Mouse (Mus musculus) lung, adult 2 months (tissue): ENCODE results near the gene Parp14.

Experiments
- CTCF ChIP-seq: fragments of 200-500 bp; IDR thresholded peaks from 2 replicates; pipeline ENCODE4 v1.5.1; 2011; ENCODE audit warnings: mild to moderate bottlenecking, low read length, control low read depth; ENCODE audit not compliant: insufficient read depth
- POLR2A ChIP-seq: fragments of 200-500 bp; IDR thresholded peaks from 2 replicates; pipeline ENCODE4 v1.6.1; 2011; ENCODE audit warnings: low read depth, mild to moderate bottlenecking, control low read depth, low read length, borderline replicate concordance; ENCODE audit errors: extremely low read depth

- TF ChIP-seq POLR2A = no peak
- no peak for TF ChIP-seq CTCF
Measured at GRCm38 (mm10) chr16:35787568-35788189, 83.7 kb downstream of the Parp14 start.
